8 mouse cellular contexts compared by ENCODE assay signal in the genomic region with DNA sequence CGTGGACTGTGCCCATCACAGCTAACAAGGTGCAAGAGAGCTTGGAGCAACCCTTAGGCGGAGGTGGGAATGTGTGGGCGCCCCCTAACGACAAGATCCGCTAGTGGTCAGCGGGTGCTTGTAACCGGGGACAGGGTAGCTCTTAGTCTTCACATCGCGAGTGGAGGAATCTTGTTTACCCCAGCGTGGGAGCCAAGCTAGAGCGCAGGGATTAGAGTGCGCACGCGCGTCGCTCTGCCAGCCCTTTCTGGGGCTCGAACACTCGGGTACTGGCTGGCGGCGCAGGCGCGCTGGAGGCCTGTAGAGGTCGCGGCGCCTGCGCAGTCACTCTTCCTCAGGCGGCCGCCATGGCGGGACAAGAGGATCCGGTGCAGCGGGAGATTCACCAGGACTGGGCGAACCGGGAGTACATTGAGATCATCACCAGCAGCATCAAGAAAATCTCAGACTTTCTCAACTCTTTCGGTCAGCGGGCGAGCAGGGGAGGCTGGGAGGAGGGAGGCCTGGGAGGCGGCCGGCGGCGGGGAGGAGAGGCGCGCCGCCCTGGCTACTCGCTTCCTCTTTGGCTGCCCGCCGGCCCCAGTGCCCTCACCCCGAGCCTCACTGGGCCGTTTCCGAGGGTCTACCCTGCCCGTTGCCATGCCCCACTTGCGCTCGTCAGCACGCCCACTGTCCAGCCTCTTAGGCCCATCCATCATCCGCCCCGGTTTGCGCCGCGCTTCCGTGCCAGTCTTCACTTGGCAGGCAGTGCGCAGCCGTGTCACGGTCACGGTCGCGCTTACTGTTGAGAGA. TPM values are rescaled to one million over a fixed set of nuclear protein-coding genes. Genes with fewer than 3 reads are reported as not detected.
DNase-seq lines count a peak whose midpoint lies in the region; ATAC-seq and TF ChIP-seq lines count a peak whose summit lies in the region.

A gene (plus strand): TSS at position 341 of the 792 bp plus-strand sequence.

- no peaks in the 10 kb centered on the region for H3K9me3 ChIP-seq in heart, embryonic 11.5 days (replicated peaks; ENCODE audit: control insufficient read depth, low read length)
- no peaks in the 10 kb centered on the region for H3K9me3 ChIP-seq in kidney, postnatal 0 days (replicated peaks; ENCODE audit: low read length)
- no peaks in the 10 kb centered on the region for H3K9me3 ChIP-seq in liver, embryonic 11.5 days (ENCODE audit: control insufficient read depth, low read length)
- H3K9me3 ChIP-seq in stomach, embryonic 14.5 days (ENCODE audit: control insufficient read depth, low read depth, low read length) = no peaks in the 10 kb centered on the region

- H3K36me3 ChIP-seq in heart, embryonic 11.5 days (ENCODE audit: control insufficient read depth, insufficient read depth, low read length) = no peaks in the 10 kb centered on the region
- H3K36me3 ChIP-seq in kidney, postnatal 0 days (ENCODE audit: insufficient read depth, low read length) = no peaks in the 10 kb centered on the region
- no peaks in the 10 kb centered on the region; the same call in 1 of the 2 replicates for H3K36me3 ChIP-seq in liver, embryonic 11.5 days (ENCODE audit: control insufficient read depth, insufficient read depth, low read length)
- peaks cover 3% of the 10 kb centered on the region; the same call in 1 of the 2 replicates for H3K36me3 ChIP-seq in stomach, embryonic 14.5 days (ENCODE audit: control insufficient read depth, insufficient read depth, low read length)

- no peaks in the 10 kb centered on the region for H3K27me3 ChIP-seq in heart, embryonic 11.5 days (ENCODE audit: control insufficient read depth, insufficient read depth, low read length)
- H3K27me3 ChIP-seq in kidney, postnatal 0 days (ENCODE audit: insufficient read depth, low read length) = no peaks in the 10 kb centered on the region
- H3K27me3 ChIP-seq in liver, embryonic 11.5 days (replicated peaks; ENCODE audit: control insufficient read depth, insufficient read depth, low read length) = no peaks in the 10 kb centered on the region
- no peaks in the 10 kb centered on the region for H3K27me3 ChIP-seq in stomach, embryonic 14.5 days (ENCODE audit: control insufficient read depth, insufficient read depth, low read length)

- DNase-seq in B cell, adult 2 months = peak; percentile 87 to 90
- DNase-seq in brain, adult 2 months (ENCODE audit: low read depth, low spot score) = peak; percentile 96
- peak; percentile 93 for DNase-seq in kidney, postnatal 0 days (ENCODE audit: low spot score)
- peak; percentile 86 for DNase-seq in liver, embryonic 11.5 days (ENCODE audit: low spot score)
- peak; percentile 93 for DNase-seq in naive thymus-derived CD4-positive, alpha-beta T cell, adult 2 months (ENCODE audit: low read depth)

- WGBS in heart, embryonic 11.5 days (ENCODE audit: insufficient replicate concordance) = under 1% methylated on average over 58 of the region's 65 CpGs
- under 1% methylated on average over 63 of the region's 65 CpGs for WGBS in kidney, postnatal 0 days
- under 1% methylated on average over 65 of the region's 65 CpGs for WGBS in liver, embryonic 11.5 days
- WGBS in stomach, embryonic 14.5 days = under 1% methylated on average over 65 of the region's 65 CpGs

- H3K4me3 ChIP-seq in heart, embryonic 11.5 days (ENCODE audit: low read depth, low read length) = peak within 1 kb of the TSS; percentile 91
- peak within 1 kb of the TSS; percentile 92 for H3K4me3 ChIP-seq in kidney, postnatal 0 days (replicated peaks; ENCODE audit: low read depth, low read length)
- peak within 1 kb of the TSS; percentile 91 for H3K4me3 ChIP-seq in liver, embryonic 11.5 days (ENCODE audit: low read depth, low read length)
- H3K4me3 ChIP-seq in stomach, embryonic 14.5 days (ENCODE audit: low read depth, low read length) = peak within 1 kb of the TSS; percentile 95

- peaks cover 8% of the 10 kb centered on the region; the same call in 1 of the 2 replicates for H3K4me1 ChIP-seq in heart, embryonic 11.5 days (ENCODE audit: control insufficient read depth, insufficient read depth, low read length)
- H3K4me1 ChIP-seq in kidney, postnatal 0 days (replicated peaks; ENCODE audit: insufficient read depth, low read length) = peaks cover 7% of the 10 kb centered on the region; the same call in 1 of the 2 replicates
- H3K4me1 ChIP-seq in liver, embryonic 11.5 days (replicated peaks; ENCODE audit: control insufficient read depth, insufficient read depth, low read length) = peaks cover 8% of the 10 kb centered on the region
- peaks cover 15% of the 10 kb centered on the region for H3K4me1 ChIP-seq in stomach, embryonic 14.5 days (ENCODE audit: control insufficient read depth, insufficient read depth, low read length)

- ATAC-seq in erythroblast, adult 5-6 weeks (replicated peaks; ENCODE audit: low FRiP score, poor library complexity, severe bottlenecking) = peak; percentile 91
- peak; percentile 92 for ATAC-seq in heart, embryonic 11.5 days (replicated peaks; ENCODE audit: insufficient number of reproducible peaks, low FRiP score, low TSS enrichment)
- peak; percentile 88 for ATAC-seq in kidney, postnatal 0 days (replicated peaks; ENCODE audit: low FRiP score, low read depth)
- ATAC-seq in liver, embryonic 11.5 days (replicated peaks; ENCODE audit: low FRiP score) = peak; percentile 92
- ATAC-seq in stomach, embryonic 14.5 days (ENCODE audit: insufficient number of reproducible peaks, insufficient read depth, low FRiP score, low read depth) = peak; percentile 92

- peak within 1 kb of the TSS; percentile 74 for H3K27ac ChIP-seq in heart, embryonic 11.5 days (ENCODE audit: low read depth, low read length)
- peak within 1 kb of the TSS; percentile 85 for H3K27ac ChIP-seq in kidney, postnatal 0 days
- peak within 1 kb of the TSS; percentile 70 for H3K27ac ChIP-seq in liver, embryonic 11.5 days (ENCODE audit: low read depth, low read length)
- H3K27ac ChIP-seq in stomach, embryonic 14.5 days (ENCODE audit: low read length) = peak within 1 kb of the TSS; percentile 64

- peak within 1 kb of the TSS; percentile 95 for H3K9ac ChIP-seq in heart, embryonic 11.5 days (ENCODE audit: low read depth, low read length)
- H3K9ac ChIP-seq in kidney, postnatal 0 days (ENCODE audit: low read depth, low read length) = peak within 1 kb of the TSS; percentile 81
- H3K9ac ChIP-seq in liver, embryonic 11.5 days (ENCODE audit: low read depth, low read length) = peak within 1 kb of the TSS; percentile 90
- H3K9ac ChIP-seq in stomach, embryonic 14.5 days (replicated peaks; ENCODE audit: low read depth, low read length) = peak within 1 kb of the TSS; percentile 90

- peak within 1 kb of the TSS; percentile 66 for H3K4me2 ChIP-seq in heart, embryonic 11.5 days
- H3K4me2 ChIP-seq in kidney, postnatal 0 days (ENCODE audit: low read length) = peak within 1 kb of the TSS; percentile 74
- peak within 1 kb of the TSS; percentile 74 for H3K4me2 ChIP-seq in liver, embryonic 11.5 days
- peak within 1 kb of the TSS; percentile 61 for H3K4me2 ChIP-seq in stomach, embryonic 14.5 days (replicated peaks; ENCODE audit: low read depth, low read length)

- peak; percentile 60 for TF ChIP-seq CTCF in kidney, postnatal 0 days (IDR thresholded peaks at IDR 0.05; ENCODE audit: low read depth)

RNA-seq across cellular contexts. Expression of the gene that starts here (rescaled TPM):
- 86.5 and 91.5 TPM in 2 replicates for total RNA-seq in erythroblast, adult 5-6 weeks (2015; ENCODE audit: low replicate concordance)
- 36.9 and 54.7 TPM in 2 replicates for total RNA-seq in erythroblast, adult 5-6 weeks (2017; ENCODE audit: low replicate concordance)
- 186 and 188 TPM in 2 replicates for polyA plus RNA-seq in heart, embryonic 11.5 days (2014; fragmentation: Nextera tagmentation; extraction: Ambion mirVana)
- 236 and 242 TPM in 2 replicates for polyA plus RNA-seq in kidney, postnatal 0 days (2015; fragmentation: Nextera tagmentation; extraction: Ambion mirVana)
- polyA plus RNA-seq in liver, embryonic 11.5 days (2014; fragmentation: Nextera tagmentation; extraction: Ambion mirVana) = 166 and 173 TPM in 2 replicates
- 244 and 245 TPM in 2 replicates for polyA plus RNA-seq in stomach, embryonic 14.5 days (2014; fragmentation: Nextera tagmentation; extraction: Ambion mirVana)

Comparison
In these comparisons a context has a peak if more than half of its experiments do, and no peak if none do; other contexts are left out.
1. Peak in every context shown above with its lines: DNase-seq, ATAC-seq, H3K4me3 ChIP-seq and H3K27ac ChIP-seq.